Mouse (Mus musculus): ENCODE results near the gene Kcnj10. TPM values are rescaled to one million over a fixed set of nuclear protein-coding genes. Genes with fewer than 3 reads are reported as not detected.

Gene Kcnj10
- polyA plus RNA-seq, 1 experiment from 2014 or later: 0.05 TPM

GRCm38 (mm10) chr1:172376758-172377458, 35.9 kb downstream of the Kcnj10 start:
- peaks cover 15% of the 10 kb centered on the region for H3K4me1 ChIP-seq
- 3% methylated on average over 62 of the region's 62 CpGs for WGBS
- DNase-seq (ENCODE audit: low spot score): no peak
- H3K36me3 ChIP-seq: peaks cover 42% of the 10 kb centered on the region
- no peaks in the 10 kb centered on the region for H3K27me3 ChIP-seq (ENCODE audit: low read depth, poor library complexity, severe bottlenecking)
- H3K9me3 ChIP-seq (replicated peaks): no peaks in the 10 kb centered on the region
- H3K4me3 ChIP-seq: peak overlapping the region; percentile 86
- peak overlapping the region; percentile 86 for H3K27ac ChIP-seq

- 88% methylated on average over 10 of the region's 10 CpGs for WGBS
- Histone ChIP-seq H3K36me3 (peaks cover 60% of the 10 kb centered on the region), H3K27me3 (ENCODE audit: low read depth, poor library complexity, severe bottlenecking) (no peaks in the 10 kb centered on the region), H3K4me1 (peaks cover 15% of the 10 kb centered on the region), H3K9me3 (replicated peaks) (no peaks in the 10 kb centered on the region), H3K27ac (no peak overlapping the region), H3K4me3 (no peak overlapping the region)
- no peak for DNase-seq (ENCODE audit: low spot score)
Observed at GRCm38 (mm10) chr1:172380066-172380465, 39.1 kb downstream of the Kcnj10 start.

GRCm38 (mm10) chr1:172382090-172382489, 41.1 kb downstream of the Kcnj10 start:
- H3K4me3 ChIP-seq: no peak overlapping the region
- H3K9me3 ChIP-seq (replicated peaks): no peaks in the 10 kb centered on the region
- no peaks in the 10 kb centered on the region for H3K27me3 ChIP-seq (ENCODE audit: low read depth, poor library complexity, severe bottlenecking)
- no peak overlapping the region for H3K27ac ChIP-seq
- H3K4me1 ChIP-seq: peaks cover 11% of the 10 kb centered on the region
- 98% methylated on average over 1 of the region's 1 CpGs for WGBS
- no peak for DNase-seq (ENCODE audit: low spot score)
- peaks cover 60% of the 10 kb centered on the region for H3K36me3 ChIP-seq

GRCm38 (mm10) chr1:172387246-172387645, 46.2 kb downstream of the Kcnj10 start:
- Histone ChIP-seq H3K4me3 (no peak overlapping the region), H3K36me3 (peaks cover 14% of the 10 kb centered on the region), H3K4me1 (peaks cover 7% of the 10 kb centered on the region), H3K27me3 (ENCODE audit: low read depth, poor library complexity, severe bottlenecking) (peaks cover 15% of the 10 kb centered on the region), H3K27ac (no peak overlapping the region), H3K9me3 (replicated peaks) (no peaks in the 10 kb centered on the region)
- 82% methylated on average over 5 of the region's 5 CpGs for WGBS
- no peak for DNase-seq (ENCODE audit: low spot score)

- H3K4me3 ChIP-seq: no peak overlapping the region
- H3K27ac ChIP-seq: no peak overlapping the region
- H3K36me3 ChIP-seq: no peaks in the 10 kb centered on the region
- WGBS: 67% methylated on average over 1 of the region's 1 CpGs
- peaks cover 17% of the 10 kb centered on the region for H3K27me3 ChIP-seq (ENCODE audit: low read depth, poor library complexity, severe bottlenecking)
- no peak for DNase-seq (ENCODE audit: low spot score)
- H3K4me1 ChIP-seq: peaks cover 9% of the 10 kb centered on the region
- no peaks in the 10 kb centered on the region for H3K9me3 ChIP-seq (replicated peaks)
Observed at GRCm38 (mm10) chr1:172390769-172391168, 49.8 kb downstream of the Kcnj10 start.

- H3K27ac ChIP-seq: no peak overlapping the region
- H3K27me3 ChIP-seq (ENCODE audit: low read depth, poor library complexity, severe bottlenecking): peaks cover 17% of the 10 kb centered on the region
- H3K4me1 ChIP-seq: peaks cover 9% of the 10 kb centered on the region
- peak overlapping the region; percentile 36 for H3K4me3 ChIP-seq
- no peaks in the 10 kb centered on the region for H3K36me3 ChIP-seq
- 17% methylated on average over 20 of the region's 20 CpGs for whole genome bisulfite sequencing
- H3K9me3 ChIP-seq (replicated peaks): no peaks in the 10 kb centered on the region
- DNase-seq (ENCODE audit: low spot score): no peak
Observed at GRCm38 (mm10) chr1:172391807-172392581, 51.0 kb downstream of the Kcnj10 start.

- Histone ChIP-seq H3K36me3 (no peaks in the 10 kb centered on the region), H3K9me3 (replicated peaks) (no peaks in the 10 kb centered on the region), H3K27ac (no peak overlapping the region), H3K4me1 (peaks cover 9% of the 10 kb centered on the region), H3K27me3 (ENCODE audit: low read depth, poor library complexity, severe bottlenecking) (peaks cover 17% of the 10 kb centered on the region), H3K4me3 (no peak overlapping the region)
- 82% methylated on average over 2 of the region's 2 CpGs for WGBS
- no peak for DNase-seq (ENCODE audit: low spot score)
Observed at GRCm38 (mm10) chr1:172392643-172393170, 51.7 kb downstream of the Kcnj10 start.

- H3K9me3 ChIP-seq (replicated peaks): no peaks in the 10 kb centered on the region
- H3K4me3 ChIP-seq: no peak overlapping the region
- H3K27ac ChIP-seq: no peak overlapping the region
- no peaks in the 10 kb centered on the region for H3K36me3 ChIP-seq
- no peak for DNase-seq (ENCODE audit: low spot score)
- H3K4me1 ChIP-seq: peaks cover 9% of the 10 kb centered on the region
- peaks cover 17% of the 10 kb centered on the region for H3K27me3 ChIP-seq (ENCODE audit: low read depth, poor library complexity, severe bottlenecking)
- 69% methylated on average over 8 of the region's 8 CpGs for WGBS
Observed at GRCm38 (mm10) chr1:172393739-172394138, 52.7 kb downstream of the Kcnj10 start.

- H3K4me3 ChIP-seq: no peak overlapping the region
- peaks cover 3% of the 10 kb centered on the region for H3K4me1 ChIP-seq
- no peak for DNase-seq (ENCODE audit: low spot score)
- no peaks in the 10 kb centered on the region for H3K9me3 ChIP-seq (replicated peaks)
- 59% methylated on average over 9 of the region's 9 CpGs for WGBS
- peaks cover 2% of the 10 kb centered on the region for H3K27me3 ChIP-seq (ENCODE audit: low read depth, poor library complexity, severe bottlenecking)
- no peak overlapping the region for H3K27ac ChIP-seq
- no peaks in the 10 kb centered on the region for H3K36me3 ChIP-seq
Observed at GRCm38 (mm10) chr1:172396996-172397752, 56.2 kb downstream of the Kcnj10 start.

- Histone ChIP-seq H3K9me3 (replicated peaks) (no peaks in the 10 kb centered on the region), H3K4me3 (no peak overlapping the region), H3K27ac (no peak overlapping the region), H3K27me3 (ENCODE audit: low read depth, poor library complexity, severe bottlenecking) (peaks cover 21% of the 10 kb centered on the region; the same call in 1 of the 2 replicates), H3K4me1 (peaks cover 10% of the 10 kb centered on the region), H3K36me3 (no peaks in the 10 kb centered on the region)
- DNase-seq (ENCODE audit: low spot score): no peak
- 44% methylated on average over 16 of the region's 16 CpGs for WGBS
Observed at GRCm38 (mm10) chr1:172406077-172406706, 65.2 kb downstream of the Kcnj10 start.

GRCm38 (mm10) chr1:172408996-172409395, 68.0 kb downstream of the Kcnj10 start:
- no peak for DNase-seq (ENCODE audit: low spot score)
- no peaks in the 10 kb centered on the region for H3K36me3 ChIP-seq
- peaks cover 26% of the 10 kb centered on the region; the same call in 1 of the 2 replicates for H3K27me3 ChIP-seq (ENCODE audit: low read depth, poor library complexity, severe bottlenecking)
- H3K27ac ChIP-seq: no peak overlapping the region
- no peaks in the 10 kb centered on the region for H3K9me3 ChIP-seq (replicated peaks)
- H3K4me3 ChIP-seq: no peak overlapping the region
- 10% methylated on average over 6 of the region's 6 CpGs for WGBS
- H3K4me1 ChIP-seq: peaks cover 10% of the 10 kb centered on the region

GRCm38 (mm10) chr1:172409431-172409830, 68.4 kb downstream of the Kcnj10 start:
- DNase-seq (ENCODE audit: low spot score): no peak

More at GRCm38 (mm10) chr1:172409431-172409830, 68.4 kb downstream of the Kcnj10 start:
- no peak overlapping the region for H3K27ac ChIP-seq
- 14% methylated on average over 5 of the region's 5 CpGs for WGBS
- peaks cover 10% of the 10 kb centered on the region for H3K4me1 ChIP-seq
- peaks cover 26% of the 10 kb centered on the region; the same call in 1 of the 2 replicates for H3K27me3 ChIP-seq (ENCODE audit: low read depth, poor library complexity, severe bottlenecking)
- no peak overlapping the region for H3K4me3 ChIP-seq
- no peaks in the 10 kb centered on the region for H3K9me3 ChIP-seq (replicated peaks)
- no peaks in the 10 kb centered on the region for H3K36me3 ChIP-seq

Measured in limb, embryonic 10.5 days (tissue).